Mouse (Mus musculus) left cerebral cortex, postnatal 36 days (tissue): Measurements from ENCODE around the gene Mbl1. TPM values are rescaled to one million over a fixed set of nuclear protein-coding genes. Genes with fewer than 3 reads are reported as not detected.

Source experiments
- DNase-seq, 2 experiments: peaks; one replicate each; pipeline ENCODE4 v3.0.0; 2021 to 2022; ENCODE audit warnings: low spot score in 2 of 2, mixed read lengths in 1 of 2
- intact Hi-C: fragments of 180-260 bp; cut with DNase I; formaldehyde crosslinking; loops from one replicate; pipeline ENCODE4 v1.15.1; 2025
- total RNA-seq, 2 experiments: library from RNA; stranded (reverse); gene quantifications; 2 replicates each; pipeline ENCODE4 v1.2.3; 2021

Gene Mbl1
- total RNA-seq, 2 experiments from 2014 or later = not detected

GRCm38 (mm10) chr14:41185059-41185821 lies 34.0 kb downstream of the Mbl1 start, which contains the start of gene Sftpd:
TSS of gene Sftpd (minus strand) at chr14:41185149.
- intact Hi-C loops = no loop called here
- DNase-seq = no peak

GRCm38 (mm10) chr14:41189496-41189895 lies 38.2 kb downstream of the Mbl1 start:
- intact Hi-C loops = no loop called here
- no peak for DNase-seq

DNA sequence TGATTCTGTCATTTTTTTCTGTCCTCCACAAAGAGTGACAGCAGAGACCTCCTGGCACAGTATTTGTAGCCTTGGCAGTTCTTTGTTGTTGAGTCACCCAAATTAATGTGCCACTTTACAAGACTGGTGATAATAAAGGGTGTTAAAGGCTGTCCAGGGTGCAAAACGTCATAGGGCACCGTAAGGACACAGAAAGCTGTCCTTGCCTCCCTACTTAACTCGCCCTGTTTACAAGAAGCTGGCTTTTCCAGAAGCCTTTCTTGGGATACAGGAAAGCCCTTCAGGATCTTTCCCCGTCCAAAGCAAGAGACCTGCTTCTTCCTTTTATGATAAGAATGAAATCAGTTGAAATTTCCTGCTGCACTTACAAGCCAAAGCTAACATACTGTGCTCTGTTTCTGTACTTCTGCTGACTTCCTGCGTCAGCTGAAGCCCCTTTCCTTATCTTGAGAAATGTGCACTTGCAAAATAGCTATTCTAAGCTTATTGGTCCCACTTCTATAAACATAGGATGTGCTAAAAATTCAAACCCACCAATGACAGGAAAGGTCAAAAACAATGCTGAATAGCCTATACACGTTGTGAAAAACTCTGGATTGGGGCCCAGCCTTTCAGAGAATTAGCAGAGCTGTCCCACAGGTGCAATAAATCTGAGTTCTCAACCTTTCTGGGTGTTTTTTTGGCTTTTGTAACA lies 46.9 kb downstream of the Mbl1 start:
- no peak for DNase-seq
- intact Hi-C loops = no loop called here

Other genes starting within 250 kb of the Mbl1 start
- 10 to 100 TPM; 54.2 to 56.6 TPM for gene Tspan14, start 184.7 kb upstream of the Mbl1 start, total RNA-seq
- gene Fam213a, start 137.7 kb upstream of the Mbl1 start, total RNA-seq = 100 to 1,000 TPM; 118 to 125 TPM
- 1 to 10 TPM in 1 of 2 experiments, not detected in 1; 1.4 TPM for gene Dydc2, start 82.2 kb upstream of the Mbl1 start, total RNA-seq
- not detected for gene Dydc1, start 78.5 kb upstream of the Mbl1 start, total RNA-seq
- gene Mat1a, start 46.4 kb upstream of the Mbl1 start, total RNA-seq = not detected
- not detected for gene Sftpa1, start 19.7 kb upstream of the Mbl1 start, total RNA-seq
- gene Sftpd, start 33.7 kb downstream of the Mbl1 start, total RNA-seq = not detected
- gene Gm2832, start 127.3 kb downstream of the Mbl1 start, total RNA-seq = under 1 TPM; 0.39 to 0.61 TPM
- not detected for gene Gm5798, start 197.2 kb downstream of the Mbl1 start, total RNA-seq
- gene Gm7945, start 234.9 kb downstream of the Mbl1 start, total RNA-seq = not detected